Mouse (Mus musculus) C2C12 (cell line): ENCODE results near the gene Wdr59.

Source experiments
- CEBPB ChIP-seq: IDR thresholded peaks from one replicate; pipeline ENCODE4 v1.6.1; 2011; ENCODE audit warnings: low read depth, mild to moderate bottlenecking, control low read depth, moderate library complexity
- CTCF ChIP-seq: IDR thresholded peaks from one replicate; pipeline ENCODE4 v1.5.1; 2011; ENCODE audit not compliant: control insufficient read depth, insufficient read depth, insufficient read length
- FOSL1 ChIP-seq: IDR thresholded peaks from one replicate; pipeline ENCODE4 v1.8.0; 2011; ENCODE audit warnings: mild to moderate bottlenecking, low read length; ENCODE audit not compliant: poor library complexity, insufficient read depth, severe bottlenecking
- MAX ChIP-seq: IDR thresholded peaks from one replicate; pipeline ENCODE4 v1.6.1; 2011; ENCODE audit warnings: mild to moderate bottlenecking, control low read depth
- MYOD1 ChIP-seq: IDR thresholded peaks from one replicate; pipeline ENCODE4 v1.6.1; 2011; ENCODE audit warnings: low read depth; ENCODE audit not compliant: control insufficient read depth, insufficient read length
- USF1 ChIP-seq: IDR thresholded peaks from one replicate; pipeline ENCODE4 v1.6.1; 2011; ENCODE audit warnings: low read depth, mild to moderate bottlenecking, control low read depth, moderate library complexity

DNA sequence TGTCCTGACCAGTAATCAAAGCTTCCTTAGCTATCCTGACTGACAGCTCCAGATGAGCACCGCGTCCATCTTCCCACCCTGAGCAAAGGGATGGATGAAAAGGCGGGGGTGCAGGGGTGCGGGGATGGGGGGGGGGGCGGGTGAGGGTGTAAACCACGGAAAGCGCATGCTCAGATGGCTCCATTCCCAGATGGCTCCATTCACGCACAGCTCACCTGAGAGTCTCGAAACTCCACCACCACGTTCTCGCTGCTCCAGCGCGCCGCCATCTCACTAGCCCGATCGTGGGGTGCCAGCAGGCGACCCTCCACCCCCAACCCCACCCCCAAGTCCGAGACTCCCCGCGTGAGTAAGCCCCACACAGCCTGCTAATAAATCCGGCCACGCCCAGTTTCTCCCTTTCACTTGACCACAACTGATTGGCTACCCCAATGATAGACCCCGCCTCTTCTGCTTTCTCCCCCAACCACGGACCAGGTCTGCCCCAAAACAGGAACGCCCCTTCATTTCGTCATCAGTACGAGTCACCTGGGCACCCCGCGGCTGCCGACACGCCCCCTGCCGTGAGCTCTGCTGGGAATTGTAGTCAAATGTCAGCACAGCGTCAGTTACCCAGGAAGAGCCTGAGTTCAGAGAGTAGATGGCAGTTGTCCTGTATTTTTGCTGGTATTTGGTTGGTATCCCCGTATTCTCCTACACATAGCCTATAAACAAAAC, at the start of gene Wdr59:
- peak; percentile 63 for TF ChIP-seq USF1
- TF ChIP-seq FOSL1, result no peak
- TF ChIP-seq CTCF, result no peak
- no peak for TF ChIP-seq MYOD1
- TF ChIP-seq MAX, result no peak
- peak; percentile 26 for TF ChIP-seq CEBPB
